Mouse (Mus musculus) hindbrain, embryonic 14.5 days (tissue): ENCODE results near the gene Kif1b. TPM values are rescaled to one million over a fixed set of nuclear protein-coding genes. Genes with fewer than 3 reads are reported as not detected.
"Not testable (repeated sequence)": the region's sequence is repeated elsewhere in the genome, so short reads cannot be mapped to it uniquely, and the experiment has no call there.

Experiments
- ATAC-seq: fragments of 200-750 bp; cut with Nextera tagmentation; 2 replicates; pipeline ENCODE4 v1.8.0; 2017; ENCODE audit warnings: moderate number of reproducible peaks, mild to moderate bottlenecking, moderate TSS enrichment, moderate library complexity; ENCODE audit not compliant: low FRiP score
- DNase-seq: peaks from one replicate; pipeline ENCODE4 v3.0.0-alpha.2; 2015; ENCODE audit warnings: low spot score
- H3K27ac ChIP-seq: fragments of 300-500 bp; sonication (generic); 2 replicates; pipeline ENCODE4 v1.5.1; 2014; ENCODE audit warnings: mild to moderate bottlenecking, moderate library complexity
- H3K27me3 ChIP-seq: fragments of 300-500 bp; sonication (generic); 2 replicates; pipeline ENCODE4 v1.6.1; 2014; ENCODE audit warnings: mild to moderate bottlenecking, low read length, mixed read lengths; ENCODE audit not compliant: control insufficient read depth, insufficient read depth
- H3K36me3 ChIP-seq: fragments of 300-500 bp; sonication (generic); replicated peaks from 2 replicates; pipeline ENCODE4 v1.6.1; 2014; ENCODE audit not compliant: control insufficient read depth, insufficient read depth
- H3K4me1 ChIP-seq: fragments of 300-500 bp; sonication (generic); replicated peaks from 2 replicates; pipeline ENCODE4 v1.6.1; 2014; ENCODE audit warnings: antibody characterized with exemption, low read length, mixed read lengths; ENCODE audit not compliant: control insufficient read depth, insufficient read depth
- H3K4me2 ChIP-seq: fragments of 300-500 bp; sonication (generic); replicated peaks from 2 replicates; pipeline ENCODE4 v1.6.1; 2014; ENCODE audit warnings: mild to moderate bottlenecking, moderate library complexity
- H3K4me3 ChIP-seq: fragments of 300-500 bp; sonication (generic); replicated peaks from 2 replicates; pipeline ENCODE4 v1.5.1; 2014; ENCODE audit warnings: mild to moderate bottlenecking, low read length
- H3K9ac ChIP-seq: fragments of 300-500 bp; sonication (generic); 2 replicates; pipeline ENCODE4 v1.6.1; 2014
- H3K9me3 ChIP-seq: fragments of 300-500 bp; sonication (generic); 2 replicates; pipeline ENCODE4 v1.6.1; 2016; ENCODE audit warnings: low read length; ENCODE audit not compliant: control insufficient read depth
- WGBS: fragments of 180-500 bp; shearing (Covaris S2); extraction: QIAGEN DNeasy Blood & Tissue Kit; methylation state at CpG from one replicate; pipeline ENCODE4 v1.1.7; 2014; 5-methylcytosine and 5-hydroxymethylcytosine counted together
- polyA plus RNA-seq: library from polyadenylated mRNA; unstranded; fragments of >200 nt; fragmentation: Nextera tagmentation; extraction: Ambion mirVana; gene quantifications from 2 replicates; pipeline ENCODE4 v1.2.1, GENCODE M21; 2014

Kif1b gene
- polyA plus RNA-seq, 1 experiment from 2014 or later = 188 TPM

- no peaks in the 10 kb centered on the region for H3K9me3 ChIP-seq
- no peak overlapping the region for H3K4me3 ChIP-seq
- H3K4me1 ChIP-seq = peaks cover 6% of the 10 kb centered on the region; the same call in 1 of the 2 replicates
- ATAC-seq = no peak
- no peaks in the 10 kb centered on the region for H3K27me3 ChIP-seq
- H3K36me3 ChIP-seq = peaks cover 95% of the 10 kb centered on the region
- WGBS = 89% methylated on average over 1 of the region's 1 CpGs
- no peak overlapping the region for H3K9ac ChIP-seq
- H3K4me2 ChIP-seq = no peak overlapping the region
- no peak overlapping the region for H3K27ac ChIP-seq
- DNase-seq = no peak
Measured at GRCm38 (mm10) chr4:149249311-149249710, 58.2 kb downstream of the Kif1b start.

DNA sequence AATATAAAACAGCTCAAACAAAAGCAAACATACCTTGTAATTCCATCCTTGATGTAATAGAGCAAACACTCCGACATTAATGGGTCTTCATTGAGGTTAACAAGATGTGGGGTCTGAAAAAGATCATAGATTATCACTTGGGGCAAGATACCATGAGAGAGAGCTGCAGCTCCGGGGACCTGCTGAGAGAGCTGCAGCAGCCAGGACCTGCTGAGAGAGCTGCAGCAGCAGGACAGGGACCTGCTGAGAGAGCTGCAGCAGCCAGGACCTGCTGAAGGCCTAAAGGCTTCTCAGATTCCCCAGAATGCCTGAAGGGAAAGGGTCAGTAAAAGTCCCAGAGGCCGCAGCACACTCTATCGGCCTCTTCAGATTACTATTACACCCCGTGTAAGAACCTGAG, 59.7 kb downstream of the Kif1b start:
- DNase-seq = no peak
- no peak overlapping the region for H3K9ac ChIP-seq
- no peaks in the 10 kb centered on the region for H3K27me3 ChIP-seq
- ATAC-seq = no peak; the same call in 1 of the 2 replicates
- peaks cover 6% of the 10 kb centered on the region; the same call in 1 of the 2 replicates for H3K4me1 ChIP-seq
- H3K4me2 ChIP-seq = no peak overlapping the region
- H3K9me3 ChIP-seq = no peaks in the 10 kb centered on the region
- H3K27ac ChIP-seq = peak overlapping the region; percentile 84
- 34% methylated on average over 5 of the region's 5 CpGs for WGBS
- peaks cover 97% of the 10 kb centered on the region for H3K36me3 ChIP-seq
- no peak overlapping the region for H3K4me3 ChIP-seq

- no peak for ATAC-seq
Measured at GRCm38 (mm10) chr4:149247156-149247633, 60.3 kb downstream of the Kif1b start.

GRCm38 (mm10) chr4:149246578-149247155, 60.8 kb downstream of the Kif1b start:
- Histone ChIP-seq H3K27ac (peak overlapping the region; percentile 84), H3K4me3 (no peak overlapping the region), H3K9ac (no peak overlapping the region; the same call in 1 of the 2 replicates), H3K36me3 (peaks cover 92% of the 10 kb centered on the region), H3K4me2 (no peak overlapping the region), H3K4me1 (peaks cover 6% of the 10 kb centered on the region; the same call in 1 of the 2 replicates), H3K27me3 (no peaks in the 10 kb centered on the region), H3K9me3 (no peaks in the 10 kb centered on the region)
- no peak for ATAC-seq
- no peak for DNase-seq
- 12% methylated on average over 7 of the region's 7 CpGs for WGBS

More at GRCm38 (mm10) chr4:149247156-149247633, 60.3 kb downstream of the Kif1b start:
- no peaks in the 10 kb centered on the region for H3K27me3 ChIP-seq
- H3K4me2 ChIP-seq = no peak overlapping the region
- H3K4me3 ChIP-seq = no peak overlapping the region
- peaks cover 6% of the 10 kb centered on the region; the same call in 1 of the 2 replicates for H3K4me1 ChIP-seq
- no peak overlapping the region; the same call in 1 of the 2 replicates for H3K9ac ChIP-seq
- no peaks in the 10 kb centered on the region for H3K9me3 ChIP-seq
- peak overlapping the region; percentile 84 for H3K27ac ChIP-seq
- DNase-seq = no peak
- WGBS = 11% methylated on average over 8 of the region's 8 CpGs
- peaks cover 97% of the 10 kb centered on the region for H3K36me3 ChIP-seq

DNA sequence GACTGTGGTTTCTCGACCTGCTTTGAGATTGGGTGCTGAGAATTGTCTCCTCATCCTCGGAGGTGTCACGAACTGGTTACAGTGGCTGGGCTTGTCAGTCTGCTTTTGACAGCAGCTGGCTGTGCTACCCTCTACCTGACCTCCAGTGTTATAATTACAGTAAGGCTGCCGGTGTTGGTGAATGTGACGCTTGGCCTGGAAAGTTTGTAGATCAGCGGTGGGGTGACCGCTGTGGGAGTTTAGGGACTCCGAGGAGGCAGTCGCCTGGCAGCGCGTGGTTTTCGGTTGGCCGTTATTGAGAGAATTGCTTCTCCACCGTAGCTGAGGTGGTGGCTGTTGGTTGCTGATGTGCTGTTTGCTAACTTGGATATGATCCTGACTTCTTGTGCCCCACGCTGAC, 70.5 kb downstream of the Kif1b start:
- Histone ChIP-seq H3K27ac (no peak overlapping the region), H3K4me3 (no peak overlapping the region), H3K9me3 (no peaks in the 10 kb centered on the region), H3K4me1 (no peaks in the 10 kb centered on the region; the same call in 1 of the 2 replicates), H3K27me3 (no peaks in the 10 kb centered on the region), H3K36me3 (peaks cover 70% of the 10 kb centered on the region), H3K4me2 (no peak overlapping the region), H3K9ac (no peak overlapping the region)
- no peak for ATAC-seq
- DNase-seq = no peak
- WGBS = 96% methylated on average over 15 of the region's 15 CpGs

- Histone ChIP-seq H3K4me3 (no peak overlapping the region), H3K4me1 (no peaks in the 10 kb centered on the region; the same call in 1 of the 2 replicates), H3K9me3 (no peaks in the 10 kb centered on the region), H3K4me2 (no peak overlapping the region), H3K27me3 (no peaks in the 10 kb centered on the region), H3K9ac (no peak overlapping the region), H3K27ac (0 out of 2 replicates have a peak overlapping the region, but pooled peaks have one; percentile 14), H3K36me3 (peaks cover 78% of the 10 kb centered on the region)
- DNase-seq = no peak
- ATAC-seq = no peak
- 53% methylated on average over 9 of the region's 9 CpGs for WGBS
Measured at GRCm38 (mm10) chr4:149233938-149234337, 73.6 kb downstream of the Kif1b start.

- H3K27ac ChIP-seq, H3K27me3 ChIP-seq: not testable (repeated sequence)
- H3K36me3 ChIP-seq = peaks cover 76% of the 10 kb centered on the region
Measured at GRCm38 (mm10) chr4:149228682-149229081, 78.8 kb downstream of the Kif1b start.

DNA sequence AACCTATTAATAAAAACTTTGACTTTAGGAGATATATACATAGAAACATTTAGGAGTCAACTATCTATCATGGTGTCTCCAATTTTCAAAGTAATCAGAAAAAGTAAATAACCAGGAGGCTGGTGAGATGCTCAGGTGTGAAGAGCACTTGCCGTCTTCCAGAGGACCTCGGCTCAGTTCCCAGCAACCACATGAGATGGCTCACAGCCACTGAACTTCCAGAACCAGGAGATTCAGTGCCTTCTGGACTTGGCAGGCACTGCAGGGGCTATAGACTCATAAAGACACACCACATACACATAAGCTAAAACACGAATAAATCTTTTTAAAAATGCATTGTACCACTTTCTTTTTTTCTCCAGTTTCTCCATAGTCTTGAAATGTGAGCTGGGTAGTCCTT, 79.2 kb downstream of the Kif1b start:
- ATAC-seq (no peak), DNase-seq (no peak)
- H3K9me3 ChIP-seq = no peaks in the 10 kb centered on the region
- no peak overlapping the region for H3K4me2 ChIP-seq
- no peak overlapping the region for H3K9ac ChIP-seq
- H3K4me3 ChIP-seq = no peak overlapping the region
- H3K36me3 ChIP-seq = peaks cover 80% of the 10 kb centered on the region
- H3K27me3 ChIP-seq = no peaks in the 10 kb centered on the region
- WGBS = 96% methylated on average over 3 of the region's 3 CpGs
- no peaks in the 10 kb centered on the region for H3K4me1 ChIP-seq
- no peak overlapping the region for H3K27ac ChIP-seq

More at GRCm38 (mm10) chr4:149228682-149229081, 78.8 kb downstream of the Kif1b start:
- not testable (repeated sequence) for DNase-seq, H3K4me2 ChIP-seq, H3K9ac ChIP-seq, ATAC-seq, H3K4me3 ChIP-seq, H3K9me3 ChIP-seq, H3K4me1 ChIP-seq
- 87% methylated on average over 3 of the region's 3 CpGs for WGBS

GRCm38 (mm10) chr4:149226311-149226710, 81.2 kb downstream of the Kif1b start:
- Histone ChIP-seq H3K27ac (no peak overlapping the region), H3K4me1 (no peaks in the 10 kb centered on the region)
- WGBS = 82% methylated on average over 3 of the region's 3 CpGs

More at GRCm38 (mm10) chr4:149226311-149226710, 81.2 kb downstream of the Kif1b start:
- Histone ChIP-seq H3K4me2 (no peak overlapping the region), H3K9ac (no peak overlapping the region), H3K27me3 (no peaks in the 10 kb centered on the region), H3K36me3 (peaks cover 95% of the 10 kb centered on the region), H3K4me3 (no peak overlapping the region), H3K9me3 (no peaks in the 10 kb centered on the region)
- DNase-seq (no peak), ATAC-seq (no peak)
